Mouse (Mus musculus) hindbrain, embryonic 14.5 days (tissue): ENCODE data around the gene Chpt1. TPM values are rescaled to one million over a fixed set of nuclear protein-coding genes. Genes with fewer than 3 reads are reported as not detected.

ENCODE experiments used
- polyA plus RNA-seq: library from polyadenylated mRNA; unstranded; fragments of >200 nt; fragmentation: Nextera tagmentation; extraction: Ambion mirVana; gene quantifications from 2 replicates; pipeline ENCODE4 v1.2.1, GENCODE M21; 2014

The Chpt1 gene
- polyA plus RNA-seq, 1 experiment from 2014 or later: 15.6 TPM

Other genes with a start within 250 kb of the Chpt1 start
- gene Dram1, start 125.0 kb downstream of the Chpt1 start, polyA plus RNA-seq: 0.44 and 0.82 TPM in 2 replicates
- 23.8 TPM in 2 replicates for gene Gnptab, start 124.9 kb downstream of the Chpt1 start, polyA plus RNA-seq
- 0.20 and 0.26 TPM in 2 replicates for gene Sycp3, start 44.5 kb downstream of the Chpt1 start, polyA plus RNA-seq
- gene Mybpc1, start 101.1 kb upstream of the Chpt1 start, polyA plus RNA-seq: 3.1 and 4.4 TPM in 2 replicates
- gene Spic, start 180.9 kb upstream of the Chpt1 start, polyA plus RNA-seq: 0.17 TPM in 1 of 2 replicates, not detected in the other
- 153 and 166 TPM in 2 replicates for gene Arl1, start 226.8 kb upstream of the Chpt1 start, polyA plus RNA-seq